Mouse (Mus musculus) thymus, postnatal 0 days (tissue): ENCODE data around the gene March1. TPM values are rescaled to one million over a fixed set of nuclear protein-coding genes. Genes with fewer than 3 reads are reported as not detected.
"Not testable (repeated sequence)": the region's sequence is repeated elsewhere in the genome, so short reads cannot be mapped to it uniquely, and the experiment has no call there.

ENCODE experiments used
- DNase-seq: peaks from one replicate; pipeline ENCODE4 v3.0.0-alpha.2; 2015; ENCODE audit warnings: low spot score
- polyA plus RNA-seq: library from polyadenylated mRNA; unstranded; fragments of >200 nt; fragmentation: Nextera tagmentation; extraction: Ambion mirVana; gene quantifications from 2 replicates; pipeline ENCODE4 v1.2.1, GENCODE M21; 2015

March1 gene
- polyA plus RNA-seq, 1 experiment from 2014 or later: 1.0 TPM

GRCm38 (mm10) chr8:66410080-66410615 lies 792.4 kb downstream of the March1 start:
- no peak for DNase-seq

GRCm38 (mm10) chr8:66413101-66413500 lies 795.4 kb downstream of the March1 start:
- no peak for DNase-seq

- DNase-seq: no peak
Measured at GRCm38 (mm10) chr8:66415234-66415633, 797.5 kb downstream of the March1 start.

- DNase-seq: not testable (repeated sequence)
Measured at GRCm38 (mm10) chr8:66417591-66417990, 799.9 kb downstream of the March1 start.

- DNase-seq: no peak
Measured at GRCm38 (mm10) chr8:66430639-66431038, 812.9 kb downstream of the March1 start.

GRCm38 (mm10) chr8:66433577-66433976 lies 815.9 kb downstream of the March1 start:
- no peak for DNase-seq

- no peak for DNase-seq
Measured at GRCm38 (mm10) chr8:66436804-66437203, 819.1 kb downstream of the March1 start.

- no peak for DNase-seq
Measured at GRCm38 (mm10) chr8:66437929-66438328, 820.2 kb downstream of the March1 start.

- no peak for DNase-seq
Measured at GRCm38 (mm10) chr8:66438468-66438867, 820.8 kb downstream of the March1 start.

GRCm38 (mm10) chr8:66441123-66441522 lies 823.4 kb downstream of the March1 start:
- DNase-seq: no peak

GRCm38 (mm10) chr8:66442778-66443177 lies 825.1 kb downstream of the March1 start:
- no peak for DNase-seq

- DNase-seq: no peak
Measured at GRCm38 (mm10) chr8:66444141-66444540, 826.4 kb downstream of the March1 start.

GRCm38 (mm10) chr8:66445351-66445750 lies 827.7 kb downstream of the March1 start:
- DNase-seq: no peak

GRCm38 (mm10) chr8:66450691-66451090 lies 833.0 kb downstream of the March1 start:
- DNase-seq: no peak

GRCm38 (mm10) chr8:66457057-66457456 lies 839.4 kb downstream of the March1 start:
- no peak for DNase-seq

GRCm38 (mm10) chr8:66469821-66470220 lies 852.1 kb downstream of the March1 start:
- DNase-seq: no peak

GRCm38 (mm10) chr8:66476880-66477279 lies 859.2 kb downstream of the March1 start:
- no peak for DNase-seq

GRCm38 (mm10) chr8:66486084-66486763 lies 868.5 kb downstream of the March1 start, which contains the start of gene Tma16:
Gene Tma16, minus strand, starts transcription at chr8:66486530.
- DNase-seq: peak; percentile 83

- no peak for DNase-seq
Measured at GRCm38 (mm10) chr8:66488556-66488955, 870.9 kb downstream of the March1 start.

GRCm38 (mm10) chr8:66490624-66491023 lies 872.9 kb downstream of the March1 start:
- no peak for DNase-seq

- no peak for DNase-seq
Measured at GRCm38 (mm10) chr8:66494496-66494895, 876.8 kb downstream of the March1 start.

GRCm38 (mm10) chr8:66495726-66496125 lies 878.0 kb downstream of the March1 start:
- DNase-seq: peak; percentile 48

GRCm38 (mm10) chr8:66496998-66497577 lies 879.4 kb downstream of the March1 start:
- DNase-seq: peak; percentile 59
